25 mouse cellular contexts compared by ENCODE assay signal in genomic region chr4:34146133-34146867, GRCm38 (mm10).
DNase-seq lines count a peak whose midpoint lies in the region; ATAC-seq and TF ChIP-seq lines count a peak whose summit lies in the region.
"Had no signal": no experiment of that assay in that cellular context is flagged by ENCODE, and none has a peak within 500 bp of the region (broad histone marks: within the 10 kb centered on the region; RNA-seq: fewer than 3 reads in every experiment).

No protein-coding gene starts in this region.

- H3K9ac ChIP-seq in forebrain, embryonic 15.5 days (replicated peaks), result no peak overlapping the region
- H3K9ac ChIP-seq: embryonic facial prominence, embryonic 13.5 days; heart, embryonic 15.5 days; limb, embryonic 13.5 days; lung, embryonic 15.5 days; neural tube, embryonic 13.5 days had no signal

- DNase-seq in forebrain, embryonic 10.5 days (ENCODE audit: extremely low spot score, low spot score), result no peak
- DNase-seq in left cerebral cortex, postnatal 4 days, result peak; percentile 39
- no peak for DNase-seq in left cerebral cortex, postnatal 14 days (ENCODE audit: low spot score in 2 of 2)
- peak; percentile 83 for DNase-seq in brain, embryonic 14.5 days (ENCODE audit: low read depth)
- no peak for DNase-seq in heart, postnatal 36 days
- DNase-seq: adrenal gland, adult 8-10 months; B cell, adult 2 months; cerebellum, adult 9-10 months; embryo, embryonic 11 days; gastrocnemius, postnatal 14 days; kidney, adult 11 months; kidney, postnatal 14 days; right cerebral cortex, postnatal 14 days; thymus, postnatal 4 days had no signal

- intact Hi-C loops in left cerebral cortex, postnatal 4 days (cut with DNase I), result no loop called here
- intact Hi-C loops in left cerebral cortex, postnatal 14 days (cut with DNase I), result no loop called here
- intact Hi-C loops in heart, postnatal 36 days (cut with DNase I), result no loop called here

- peak; percentile 93 for ATAC-seq in forebrain, embryonic 15.5 days (replicated peaks)
- ATAC-seq: inflammation-experienced regulatory T-cells, adult 6 months had no signal

- H3K27ac ChIP-seq in forebrain, embryonic 15.5 days (replicated peaks), result no peak overlapping the region; the same call in 1 of the 2 replicates
- H3K27ac ChIP-seq in forebrain, embryonic 10.5 days, result no peak overlapping the region
- H3K27ac ChIP-seq: embryonic facial prominence, embryonic 13.5 days; heart, embryonic 10.5 days; heart, embryonic 15.5 days; limb, embryonic 13.5 days; lung, embryonic 15.5 days; neural tube, embryonic 13.5 days had no signal

- H3K4me3 ChIP-seq in forebrain, embryonic 15.5 days, result no peak overlapping the region
- no peak overlapping the region for H3K4me3 ChIP-seq in forebrain, embryonic 10.5 days
- H3K4me3 ChIP-seq: embryonic facial prominence, embryonic 13.5 days; erythroblast, embryonic 14.5 days; heart, embryonic 10.5 days; heart, embryonic 15.5 days; limb, embryonic 13.5 days; lung, embryonic 15.5 days; neural tube, embryonic 13.5 days had no signal

- H3K36me3 ChIP-seq in forebrain, embryonic 15.5 days, result no peaks in the 10 kb centered on the region
- H3K36me3 ChIP-seq in forebrain, embryonic 10.5 days (replicated peaks), result no peaks in the 10 kb centered on the region
- H3K36me3 ChIP-seq: embryonic facial prominence, embryonic 13.5 days; heart, embryonic 10.5 days; heart, embryonic 15.5 days; limb, embryonic 13.5 days; lung, embryonic 15.5 days; neural tube, embryonic 13.5 days had no signal

- H3K27me3 ChIP-seq in forebrain, embryonic 15.5 days, result no peaks in the 10 kb centered on the region
- no peaks in the 10 kb centered on the region for H3K27me3 ChIP-seq in forebrain, embryonic 10.5 days (ENCODE audit: poor library complexity, severe bottlenecking)
- H3K27me3 ChIP-seq: embryonic facial prominence, embryonic 13.5 days; heart, embryonic 15.5 days; limb, embryonic 13.5 days; lung, embryonic 15.5 days; neural tube, embryonic 13.5 days had no signal

- no peaks in the 10 kb centered on the region for H3K9me3 ChIP-seq in forebrain, embryonic 15.5 days
- no peaks in the 10 kb centered on the region for H3K9me3 ChIP-seq in forebrain, embryonic 10.5 days
- H3K9me3 ChIP-seq: embryonic facial prominence, embryonic 13.5 days; heart, embryonic 10.5 days; heart, embryonic 15.5 days; limb, embryonic 13.5 days; lung, embryonic 15.5 days; neural tube, embryonic 13.5 days had no signal

- TF ChIP-seq POLR2A in brain, embryonic 14.5 days (IDR thresholded peaks at IDR 0.05; ENCODE audit: borderline replicate concordance, extremely low read depth, insufficient read depth, insufficient read length, poor library complexity, severe bottlenecking), result no peak

- peaks cover 19% of the 10 kb centered on the region for H3K4me1 ChIP-seq in forebrain, embryonic 15.5 days
- H3K4me1 ChIP-seq in forebrain, embryonic 10.5 days, result no peaks in the 10 kb centered on the region
- H3K4me1 ChIP-seq: heart, embryonic 10.5 days; heart, embryonic 15.5 days; limb, embryonic 13.5 days; lung, embryonic 15.5 days; neural tube, embryonic 13.5 days had no signal

- no peak for TF ChIP-seq CTCF in brain, embryonic 14.5 days (IDR thresholded peaks at IDR 0.05; ENCODE audit: borderline replicate concordance, extremely low read depth, insufficient read depth, insufficient read length)

- WGBS in forebrain, embryonic 15.5 days, result 45% methylated on average over 2 of the region's 2 CpGs
- WGBS in forebrain, embryonic 10.5 days, result 90% methylated on average over 2 of the region's 2 CpGs

- H3K4me2 ChIP-seq in forebrain, embryonic 15.5 days (replicated peaks), result no peak overlapping the region
- H3K4me2 ChIP-seq: embryonic facial prominence, embryonic 13.5 days; heart, embryonic 15.5 days; limb, embryonic 13.5 days; liver, embryonic 11.5 days; lung, embryonic 15.5 days; midbrain, embryonic 11.5 days; neural tube, embryonic 13.5 days had no signal

Comparison
In these comparisons a context has a peak if more than half of its experiments do, and no peak if none do; other contexts are left out.
1. DNase-seq: peak in left cerebral cortex, postnatal 4 days (single experiment) and brain, embryonic 14.5 days (single experiment); none in forebrain, embryonic 10.5 days (single experiment), left cerebral cortex, postnatal 14 days (0 of 2) and heart, postnatal 36 days (0 of 2).